Mouse (Mus musculus): ENCODE results near the gene Emp1.

Emp1 gene

GRCm38 (mm10) chr6:135362459-135363159, at the start of gene Emp1:
TSS of gene Emp1 (plus strand) at chr6:135362545.
- DNase-seq (ENCODE audit: low spot score) = peak; percentile 76

- no peak for DNase-seq (ENCODE audit: low spot score)
Observed at GRCm38 (mm10) chr6:135313981-135314380, 48.4 kb upstream of the Emp1 start.

DNA sequence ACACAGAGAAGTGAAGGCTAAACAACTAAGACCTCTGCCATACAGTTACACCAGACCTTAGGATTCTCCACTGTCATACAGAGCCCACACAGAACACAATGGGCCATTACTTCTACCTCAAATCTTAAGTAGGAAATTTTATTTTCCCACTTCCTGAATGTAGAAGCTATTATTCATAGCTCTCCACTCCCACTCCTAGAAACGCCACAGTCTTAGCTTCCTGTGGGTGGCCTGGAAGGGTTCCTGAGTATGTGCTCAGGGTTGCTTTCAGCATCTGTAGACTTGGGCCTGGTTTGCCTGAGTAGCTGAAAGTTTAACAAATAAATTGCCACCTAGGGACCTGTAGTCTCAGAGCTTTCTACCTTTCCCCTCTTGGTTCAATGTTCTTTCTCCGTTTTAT, 46.2 kb upstream of the Emp1 start:
- no peak for DNase-seq (ENCODE audit: low spot score)

GRCm38 (mm10) chr6:135319431-135319933, 42.9 kb upstream of the Emp1 start:
- no peak for DNase-seq (ENCODE audit: low spot score)

DNA sequence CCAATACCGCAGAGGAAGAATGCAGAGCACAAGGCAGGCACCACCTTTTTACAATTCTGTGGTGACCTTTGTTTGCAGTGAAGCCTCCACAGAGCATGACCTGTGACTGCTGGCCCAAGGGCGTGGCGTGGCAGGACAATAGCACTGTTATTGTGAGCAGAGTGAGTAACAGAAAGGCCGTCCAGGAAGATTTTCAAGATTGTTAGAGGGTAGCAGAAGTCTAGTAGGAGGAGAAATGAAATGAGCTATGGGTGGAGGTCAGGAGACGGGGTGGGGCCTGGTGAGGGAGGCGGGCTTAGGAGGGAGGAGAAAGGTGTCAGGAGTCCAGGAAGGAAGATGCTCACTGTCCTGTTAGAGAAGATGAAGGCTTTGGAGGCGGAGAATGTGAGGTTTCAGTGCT, 39.6 kb upstream of the Emp1 start:
- DNase-seq (ENCODE audit: low spot score) = no peak

DNA sequence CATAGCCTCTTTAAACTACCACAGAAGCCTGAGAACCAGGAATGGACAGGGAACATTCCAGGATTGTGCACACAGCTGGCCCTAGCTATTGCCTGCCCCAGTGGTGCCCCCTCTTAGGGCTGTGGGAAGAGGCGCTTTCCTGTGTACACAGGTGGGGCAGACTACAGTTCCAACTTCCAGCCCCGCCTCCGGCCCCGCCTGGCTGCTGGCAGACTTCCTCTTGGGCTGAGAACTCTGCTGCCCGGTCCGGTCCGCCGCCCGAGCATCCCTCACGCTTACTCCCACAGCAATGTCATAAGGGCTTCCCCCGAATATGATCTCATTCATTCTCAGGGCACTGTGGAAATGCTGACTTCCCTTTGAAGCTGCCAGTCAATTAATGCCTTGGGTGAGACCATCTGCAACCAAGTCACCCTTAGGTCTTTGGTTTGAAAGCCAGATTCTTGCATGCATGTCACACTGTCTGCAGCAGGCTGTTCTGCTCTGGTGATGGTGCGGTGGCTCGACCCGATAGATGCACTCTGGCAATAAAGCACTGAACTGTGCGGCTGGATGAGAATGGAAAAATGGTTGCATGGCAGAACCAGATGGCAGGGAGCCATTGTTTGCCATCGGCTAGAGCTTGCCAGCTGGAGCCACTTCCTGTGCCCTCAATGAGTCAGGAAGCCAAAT, 38.9 kb upstream of the Emp1 start:
- DNase-seq (ENCODE audit: low spot score) = peak; percentile 55

DNA sequence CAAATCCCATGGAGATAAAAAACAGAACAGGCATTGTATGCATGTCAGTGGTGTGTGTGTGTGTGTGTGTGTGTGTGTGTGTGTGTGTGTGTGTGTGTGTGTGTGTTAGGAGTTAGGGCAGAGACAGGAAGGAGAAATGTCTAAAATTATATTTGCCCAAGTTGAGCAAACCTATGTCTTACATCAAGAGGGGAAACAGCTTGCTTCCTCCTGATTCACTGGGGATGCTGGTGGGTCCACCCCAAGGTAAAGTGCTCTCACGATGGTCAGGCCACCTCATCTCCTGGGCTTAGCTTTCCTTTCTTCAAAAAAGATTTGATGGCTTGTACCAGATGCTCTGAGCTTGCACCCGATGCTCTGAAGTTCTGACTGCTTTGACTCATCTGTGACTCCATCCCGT, 38.2 kb upstream of the Emp1 start:
- no peak for DNase-seq (ENCODE audit: low spot score)

DNA sequence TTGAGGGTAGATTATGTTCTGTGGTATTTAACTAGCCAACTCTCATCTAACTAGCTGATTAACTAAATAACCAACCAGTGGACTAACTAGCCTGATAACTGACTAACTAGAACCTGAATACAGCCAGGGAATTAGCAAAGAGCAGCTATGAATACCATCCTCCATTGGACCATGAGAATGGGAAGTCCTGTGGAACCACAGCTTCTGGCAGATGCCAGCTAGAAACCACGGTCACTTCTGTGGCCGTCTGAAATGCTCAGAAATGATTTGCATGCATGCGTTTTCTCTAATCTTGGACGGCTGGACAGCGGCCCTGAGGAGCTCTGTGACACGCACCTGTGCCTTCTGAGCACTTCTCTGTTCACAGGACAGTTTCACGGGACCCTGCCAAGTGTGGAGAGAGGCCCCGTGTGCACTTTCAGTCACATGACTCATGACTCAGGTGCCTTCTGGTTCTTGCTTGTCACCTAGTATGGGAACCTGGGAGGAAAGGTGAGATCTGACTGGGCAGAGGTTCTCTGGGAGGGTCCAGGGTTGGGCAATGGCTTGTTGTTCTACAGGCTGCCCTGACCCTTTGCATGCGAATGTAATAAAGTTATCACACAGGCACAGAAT, 37.6 kb upstream of the Emp1 start:
- DNase-seq (ENCODE audit: low spot score) = no peak

GRCm38 (mm10) chr6:135326847-135327246, 35.5 kb upstream of the Emp1 start:
- DNase-seq (ENCODE audit: low spot score) = no peak

GRCm38 (mm10) chr6:135331916-135332315, 30.4 kb upstream of the Emp1 start:
- DNase-seq (ENCODE audit: low spot score) = no peak

GRCm38 (mm10) chr6:135332737-135333281, 29.5 kb upstream of the Emp1 start:
- no peak for DNase-seq (ENCODE audit: low spot score)

GRCm38 (mm10) chr6:135333994-135334651, 28.2 kb upstream of the Emp1 start:
- DNase-seq (ENCODE audit: low spot score) = no peak

GRCm38 (mm10) chr6:135336376-135336775, 26.0 kb upstream of the Emp1 start:
- DNase-seq (ENCODE audit: low spot score) = no peak

DNA sequence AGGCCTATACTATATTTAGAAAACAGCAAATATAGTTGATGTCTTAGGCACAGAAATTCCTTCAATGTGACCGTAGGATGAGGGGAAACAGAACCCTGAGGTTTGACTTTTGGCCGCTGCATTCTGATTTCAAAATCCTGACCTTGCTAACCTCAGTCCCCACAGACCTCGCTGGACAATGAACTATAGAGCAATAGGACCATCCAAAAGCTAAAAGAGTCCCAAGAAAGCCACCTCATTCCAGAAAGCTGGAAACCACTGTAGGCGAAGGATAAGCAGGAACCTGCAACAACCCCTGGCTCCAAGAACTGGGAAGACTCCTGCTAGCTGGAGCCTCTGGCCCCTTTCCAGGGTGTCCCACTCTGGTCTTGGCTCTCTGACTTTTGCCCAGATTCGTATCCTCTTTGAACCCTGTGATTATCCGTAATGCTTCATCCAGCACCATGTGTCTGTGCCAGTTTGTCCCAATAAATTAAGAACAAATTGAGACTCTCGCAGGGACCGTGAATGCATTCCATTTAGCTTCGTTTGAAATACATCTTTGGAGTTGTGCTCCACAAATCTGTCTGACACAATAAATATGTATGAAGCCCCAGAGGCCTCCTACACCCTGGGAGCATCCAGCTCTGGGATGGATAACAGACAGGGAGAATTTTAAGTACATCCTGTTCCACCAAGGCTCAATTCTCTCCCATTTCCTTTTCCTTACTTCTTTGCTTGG, 21.8 kb upstream of the Emp1 start:
- no peak for DNase-seq (ENCODE audit: low spot score)

DNA sequence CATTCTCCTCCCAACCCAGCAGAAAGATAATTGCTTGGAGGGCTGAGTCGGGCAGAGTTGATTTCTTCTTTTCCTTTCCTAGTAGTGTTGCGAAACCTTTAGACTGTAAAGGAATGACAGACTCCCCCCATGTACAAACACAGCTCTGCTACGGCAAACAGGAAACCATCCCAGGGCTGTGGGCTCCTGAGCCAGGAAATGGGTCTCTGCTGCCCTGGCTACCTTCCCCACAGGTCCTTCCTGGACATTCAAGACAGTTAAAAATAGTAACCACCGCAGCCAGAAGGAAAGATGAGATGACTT, 21.3 kb upstream of the Emp1 start:
- no peak for DNase-seq (ENCODE audit: low spot score)

DNA sequence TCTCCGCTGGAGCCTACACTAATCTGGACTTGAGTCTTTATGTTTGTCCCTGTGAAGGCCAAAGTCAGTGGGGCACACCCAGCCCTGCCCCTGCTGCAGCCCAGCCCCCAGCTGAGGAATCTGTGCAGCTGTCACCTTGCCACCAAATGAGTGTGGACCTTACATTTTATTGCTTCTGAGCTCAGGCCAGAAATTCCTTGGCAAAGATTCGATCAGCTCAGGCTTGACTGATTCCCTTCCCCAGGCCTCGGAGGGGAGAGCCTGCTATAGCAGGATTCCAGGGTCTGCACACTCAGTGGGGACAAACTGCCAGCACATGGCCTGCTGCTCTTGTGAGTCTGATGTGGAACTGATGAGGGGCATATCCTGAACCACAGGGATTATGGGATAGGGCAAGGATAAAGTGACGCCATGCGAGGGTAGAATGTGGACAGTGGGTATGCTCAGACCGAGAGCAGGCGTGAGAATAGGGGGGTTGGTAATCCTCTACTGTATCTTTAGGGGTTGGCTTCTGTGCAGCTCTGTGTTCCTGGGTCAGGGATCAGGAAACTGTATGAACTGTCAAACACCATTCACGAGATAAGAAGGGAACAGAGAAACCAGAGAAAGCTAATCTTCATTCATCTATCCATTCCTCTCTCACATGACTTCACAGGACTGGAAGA, 10.6 kb upstream of the Emp1 start:
- no peak for DNase-seq (ENCODE audit: low spot score)

DNA sequence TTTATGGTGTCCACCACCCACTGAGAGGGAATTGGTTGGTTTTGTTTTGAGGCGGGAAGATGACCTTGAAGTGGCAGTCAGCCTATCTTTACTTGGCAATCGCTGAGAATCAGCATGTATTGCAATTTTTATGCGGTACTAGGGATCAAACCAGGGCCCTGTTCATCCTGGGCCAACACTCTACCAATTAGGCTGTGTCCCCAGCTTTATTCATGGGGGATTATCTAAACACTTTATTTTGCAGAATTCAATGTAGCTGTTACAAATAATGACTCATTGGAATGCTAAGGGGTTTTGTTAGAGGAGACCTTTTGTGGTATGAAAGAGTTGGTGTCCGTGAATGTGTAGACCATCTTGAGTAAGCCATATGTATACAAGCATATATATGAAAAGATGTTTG, 9.8 kb upstream of the Emp1 start:
- no peak for DNase-seq (ENCODE audit: low spot score)

DNA sequence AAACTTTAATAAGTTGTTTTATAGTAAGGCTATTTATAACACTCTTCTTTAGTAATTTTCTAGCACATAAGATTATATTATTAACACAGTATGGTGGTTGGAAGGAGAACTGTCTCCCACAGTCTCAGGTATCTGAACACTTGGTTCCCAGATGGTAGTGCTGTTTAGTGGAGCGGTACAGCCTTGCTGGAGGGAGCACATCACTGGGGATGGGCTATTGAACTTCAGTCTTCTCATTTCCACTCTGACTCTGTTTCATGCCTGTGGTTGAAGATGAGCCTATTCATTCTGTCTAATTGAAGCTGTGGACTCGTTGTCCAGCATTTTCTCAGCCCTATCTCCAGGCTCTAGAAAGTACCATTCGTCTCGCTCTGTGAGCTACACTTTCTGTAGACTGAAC, 7.4 kb upstream of the Emp1 start:
- DNase-seq (ENCODE audit: low spot score) = no peak

DNA sequence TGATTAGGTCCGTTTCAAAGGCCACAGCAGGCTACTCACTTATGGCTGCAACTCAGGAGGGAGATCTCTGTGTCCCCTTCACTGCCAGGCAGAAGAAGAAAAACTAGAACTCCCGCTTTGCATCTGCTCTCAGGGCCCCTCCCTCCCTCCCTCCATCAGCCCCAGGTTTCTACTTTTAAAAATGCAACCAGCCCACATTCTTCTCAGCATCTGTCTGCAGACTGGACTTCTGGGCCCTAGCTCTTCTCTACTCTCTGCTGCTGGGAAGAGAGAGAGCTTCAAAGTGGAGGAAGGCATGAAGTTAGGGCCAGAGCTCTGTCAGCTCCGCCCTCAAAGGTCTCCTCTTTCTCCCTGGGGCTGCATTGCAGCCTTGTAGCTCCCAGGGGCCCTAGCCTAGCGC, 2.0 kb upstream of the Emp1 start:
- no peak for DNase-seq (ENCODE audit: low spot score)

- no peak for DNase-seq (ENCODE audit: low spot score)
Observed at GRCm38 (mm10) chr6:135362098-135362458, 267 bp upstream of the Emp1 start.

DNA sequence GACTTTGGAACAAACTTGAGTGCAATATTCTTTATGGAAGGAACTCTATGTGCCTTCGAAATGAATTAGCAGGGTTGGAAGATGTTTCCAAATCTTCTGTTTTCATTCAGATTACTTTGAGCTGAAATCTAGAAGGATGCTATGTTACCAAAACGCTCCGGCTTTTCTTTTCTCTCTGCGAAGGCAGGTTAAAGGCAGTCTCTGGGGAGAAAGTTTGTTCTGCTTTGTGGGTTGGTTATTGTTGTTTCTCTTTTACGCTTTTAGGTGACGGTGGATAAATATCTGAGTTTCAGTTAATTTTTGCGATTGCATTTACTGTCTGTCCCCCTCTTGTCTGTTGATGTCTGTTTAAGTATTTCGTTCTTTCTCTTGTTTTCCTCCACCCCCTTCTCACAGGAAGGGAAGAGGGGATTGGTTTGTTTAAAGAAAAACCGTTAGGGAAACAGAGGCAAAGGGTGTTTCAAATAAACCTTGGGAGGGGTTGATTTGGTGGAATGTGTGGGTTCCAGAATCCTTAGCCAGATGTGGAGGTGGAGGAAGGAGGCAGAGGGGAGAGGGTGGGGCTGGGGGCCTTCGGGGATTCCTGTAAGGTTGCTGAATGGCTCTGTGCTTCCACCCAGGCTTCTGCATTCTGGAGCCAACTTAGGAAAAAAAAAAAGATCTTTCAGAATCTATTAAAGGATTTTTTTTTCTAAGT, 1.1 kb downstream of the Emp1 start:
- DNase-seq (ENCODE audit: low spot score) = no peak

All from testis, postnatal 10 days (tissue).